Mouse (Mus musculus) CD4-positive helper T cell, adult 2 months (primary cell): ENCODE measurements around the gene Tnpo1.

ENCODE experiments used
- DNase-seq: peaks from one replicate; pipeline ENCODE4 v3.0.0-alpha.2; 2012; ENCODE audit warnings: low read depth, missing footprints, low spot score

Tnpo1 gene

GRCm38 (mm10) chr13:98925486-98926212 lies 535 bp downstream of the Tnpo1 start:
- DNase-seq: peak; percentile 88

DNA sequence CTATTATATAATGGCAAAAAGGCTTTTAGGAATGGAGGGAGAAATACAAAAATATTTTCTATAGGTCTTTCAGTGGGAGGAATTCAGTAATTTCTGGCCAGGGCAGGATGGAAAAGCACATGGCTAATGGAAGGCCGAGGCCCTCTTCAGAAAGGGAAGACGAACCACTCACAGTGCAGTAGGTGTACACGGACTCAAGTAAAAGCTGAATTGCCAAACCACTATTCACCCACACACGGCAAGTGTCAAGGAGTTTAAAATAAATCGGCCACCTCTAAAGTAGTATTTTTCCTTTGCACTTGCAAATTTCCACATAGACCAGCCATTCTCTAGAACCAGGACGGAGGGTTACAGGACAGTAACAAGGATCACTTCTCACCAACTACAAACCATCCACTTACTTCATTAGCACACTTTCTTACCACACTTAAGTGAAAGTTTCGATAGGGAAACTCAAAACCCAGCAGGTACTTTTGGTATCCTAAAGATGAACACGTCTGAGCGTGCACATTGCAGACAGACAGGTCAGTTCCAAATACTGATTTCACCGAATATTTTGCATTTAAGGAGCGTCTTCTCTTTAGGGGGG lies 1.2 kb downstream of the Tnpo1 start:
- no peak for DNase-seq

GRCm38 (mm10) chr13:98922806-98923205 lies 3.4 kb downstream of the Tnpo1 start:
- DNase-seq: no peak

GRCm38 (mm10) chr13:98921276-98921675 lies 4.9 kb downstream of the Tnpo1 start:
- no peak for DNase-seq

GRCm38 (mm10) chr13:98920300-98920699 lies 5.9 kb downstream of the Tnpo1 start:
- DNase-seq: no peak

GRCm38 (mm10) chr13:98919695-98920094 lies 6.5 kb downstream of the Tnpo1 start:
- DNase-seq: no peak

GRCm38 (mm10) chr13:98917851-98918250 lies 8.3 kb downstream of the Tnpo1 start:
- DNase-seq: no peak

GRCm38 (mm10) chr13:98915591-98915990 lies 10.6 kb downstream of the Tnpo1 start:
- DNase-seq: no peak

- no peak for DNase-seq
Measured at GRCm38 (mm10) chr13:98914844-98915212, 11.4 kb downstream of the Tnpo1 start.

DNA sequence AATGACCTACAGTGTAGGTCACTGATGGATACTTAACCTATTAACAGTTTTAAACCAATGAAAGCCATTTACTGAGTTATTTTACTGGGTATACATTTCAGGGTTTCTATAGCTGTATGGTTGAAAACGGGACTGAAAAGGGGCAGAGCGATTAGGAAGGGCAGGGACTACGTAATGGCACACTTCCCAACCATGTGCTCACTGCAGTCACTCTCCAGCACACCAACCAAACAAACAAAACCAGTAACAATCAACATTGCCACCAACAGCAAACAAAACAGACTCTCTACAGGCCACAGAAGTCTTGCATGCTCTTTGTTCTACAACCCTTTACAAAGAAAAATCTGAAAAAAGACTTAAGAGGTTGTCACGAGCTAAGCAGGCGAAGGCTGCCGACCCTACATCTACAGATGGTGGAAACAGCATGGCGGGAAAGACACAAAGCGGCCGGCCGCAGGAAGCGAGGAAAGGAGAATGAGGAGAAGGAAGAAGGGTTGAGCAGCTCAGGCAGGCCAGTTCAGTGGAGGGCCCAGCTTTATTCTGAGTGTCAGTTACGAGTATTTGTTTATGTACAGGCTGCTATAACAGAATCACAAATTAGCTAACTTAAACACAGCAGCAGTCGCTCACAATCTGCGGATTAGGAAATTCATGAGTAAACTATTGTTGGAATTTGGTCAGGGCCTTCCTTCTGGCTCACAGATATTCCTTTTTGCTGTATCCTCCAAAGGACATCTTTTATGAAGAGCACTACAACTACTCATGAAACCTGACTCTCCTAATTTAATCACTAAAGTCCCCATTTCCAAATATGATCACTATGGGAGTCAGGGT lies 12.0 kb downstream of the Tnpo1 start:
- DNase-seq: no peak

DNA sequence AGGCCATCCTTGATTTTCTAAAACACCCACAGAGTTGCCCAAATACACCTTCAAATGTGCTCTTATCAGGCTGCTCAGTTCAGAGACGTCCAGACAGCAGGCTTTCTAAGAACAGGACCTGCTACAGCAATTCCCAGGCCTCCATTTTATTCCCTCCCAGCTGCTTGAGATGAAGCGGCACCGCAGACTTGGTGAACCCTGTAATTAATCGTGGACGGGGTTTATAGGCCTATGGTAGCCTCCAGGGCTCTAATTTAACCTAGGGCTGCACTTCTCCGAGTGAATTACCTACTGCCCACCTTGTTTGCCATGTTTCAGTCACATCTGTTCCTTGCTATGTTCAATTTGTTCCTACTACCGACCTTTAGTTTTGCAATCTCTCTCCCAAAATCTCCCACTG lies 13.0 kb downstream of the Tnpo1 start:
- no peak for DNase-seq

DNA sequence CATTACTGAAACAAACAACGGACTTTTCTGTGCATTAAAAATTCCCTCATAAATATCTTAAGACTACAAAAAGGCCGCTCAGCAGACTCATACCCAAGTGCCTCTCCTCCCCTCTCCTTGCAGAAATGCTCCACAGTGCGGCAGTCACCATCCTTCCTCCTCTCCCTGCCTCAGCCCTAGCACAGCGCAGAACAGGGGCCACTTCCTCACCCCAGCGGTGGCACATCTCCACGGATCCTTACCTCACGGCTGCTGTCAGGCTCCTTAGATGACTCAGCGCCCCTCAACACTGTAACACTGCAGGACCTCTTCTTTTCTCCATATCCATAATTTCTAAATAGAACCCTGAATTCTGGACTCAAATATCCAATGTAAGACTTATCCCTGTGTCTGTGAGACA lies 13.6 kb downstream of the Tnpo1 start:
- no peak for DNase-seq

GRCm38 (mm10) chr13:98910801-98911200 lies 15.4 kb downstream of the Tnpo1 start:
- DNase-seq: no peak

- no peak for DNase-seq
Measured at GRCm38 (mm10) chr13:98904608-98905007, 21.6 kb downstream of the Tnpo1 start.

- no peak for DNase-seq
Measured at GRCm38 (mm10) chr13:98902366-98903025, 23.7 kb downstream of the Tnpo1 start.

DNA sequence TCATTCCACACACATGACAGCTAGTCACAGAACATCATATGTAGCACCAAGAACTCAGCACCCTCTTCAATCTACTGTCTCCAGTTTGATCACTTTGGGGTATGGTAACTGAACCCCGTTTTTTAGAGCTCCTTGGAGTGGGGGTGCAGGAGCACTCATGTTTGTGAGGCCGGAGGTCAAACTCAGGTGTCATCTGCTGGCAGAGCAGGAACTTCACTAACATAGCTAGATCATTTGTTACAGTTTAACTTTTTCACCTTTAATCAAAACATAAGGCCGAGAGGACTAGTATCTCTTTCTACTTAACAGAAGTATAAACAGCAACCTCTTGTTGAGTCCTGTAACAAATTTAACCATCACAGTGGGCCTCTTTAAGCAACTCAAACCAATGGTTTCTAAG lies 26.6 kb downstream of the Tnpo1 start:
- no peak for DNase-seq

- DNase-seq: no peak
Measured at GRCm38 (mm10) chr13:98897577-98897976, 28.6 kb downstream of the Tnpo1 start.

- DNase-seq: peak; percentile 75
Measured at GRCm38 (mm10) chr13:98896434-98897126, 29.6 kb downstream of the Tnpo1 start.

- DNase-seq: no peak
Measured at GRCm38 (mm10) chr13:98896013-98896412, 30.2 kb downstream of the Tnpo1 start.

GRCm38 (mm10) chr13:98894900-98895299 lies 31.3 kb downstream of the Tnpo1 start:
- no peak for DNase-seq

GRCm38 (mm10) chr13:98891443-98891842 lies 34.7 kb downstream of the Tnpo1 start:
- DNase-seq: no peak

GRCm38 (mm10) chr13:98890871-98891219 lies 35.3 kb downstream of the Tnpo1 start:
- peak; percentile 78 for DNase-seq
